Mouse (Mus musculus): ENCODE data around the gene Notum. TPM values are rescaled to one million over a fixed set of nuclear protein-coding genes. Genes with fewer than 3 reads are reported as not detected.

The Notum gene
- polyA plus RNA-seq, 1 experiment = 0.24 TPM

- Histone ChIP-seq H3K36me3 (ENCODE audit: control insufficient read depth, insufficient read depth, low read length) (peaks cover 7% of the 10 kb centered on the region), H3K27me3 (ENCODE audit: control insufficient read depth, insufficient read depth, low read length) (no peaks in the 10 kb centered on the region), H3K4me1 (replicated peaks; ENCODE audit: control insufficient read depth, insufficient read depth, low read length) (no peaks in the 10 kb centered on the region), H3K27ac (ENCODE audit: control insufficient read depth, insufficient read depth, low read length) (no peak overlapping the region), H3K4me3 (ENCODE audit: control insufficient read depth, insufficient read depth, low read length) (no peak overlapping the region)
- no peak for TF ChIP-seq CTCF (IDR thresholded peaks at IDR 0.05; ENCODE audit: borderline replicate concordance, control insufficient read depth, extremely low read depth, insufficient read depth, low read length, poor library complexity)
- no peak for TF ChIP-seq POLR2A (IDR thresholded peaks at IDR 0.05; ENCODE audit: control insufficient read depth, extremely low read depth, insufficient read depth, low read length, poor library complexity)
- no peak for DNase-seq
- WGBS = 88% methylated on average over 8 of the region's 8 CpGs
Observed at GRCm38 (mm10) chr11:120704486-120705325, 43.7 kb upstream of the Notum start.

GRCm38 (mm10) chr11:120703696-120704454, 42.9 kb upstream of the Notum start:
- TF ChIP-seq CTCF (IDR thresholded peaks at IDR 0.05; ENCODE audit: borderline replicate concordance, control insufficient read depth, extremely low read depth, insufficient read depth, low read length, poor library complexity) = no peak
- no peak for TF ChIP-seq POLR2A (IDR thresholded peaks at IDR 0.05; ENCODE audit: control insufficient read depth, extremely low read depth, insufficient read depth, low read length, poor library complexity)
- Histone ChIP-seq H3K27me3 (ENCODE audit: control insufficient read depth, insufficient read depth, low read length) (no peaks in the 10 kb centered on the region), H3K4me1 (replicated peaks; ENCODE audit: control insufficient read depth, insufficient read depth, low read length) (no peaks in the 10 kb centered on the region), H3K36me3 (ENCODE audit: control insufficient read depth, insufficient read depth, low read length) (peaks cover 7% of the 10 kb centered on the region), H3K27ac (ENCODE audit: control insufficient read depth, insufficient read depth, low read length) (no peak overlapping the region), H3K4me3 (ENCODE audit: control insufficient read depth, insufficient read depth, low read length) (no peak overlapping the region)
- WGBS = 94% methylated on average over 15 of the region's 15 CpGs
- no peak for DNase-seq

GRCm38 (mm10) chr11:120697741-120698140, 36.8 kb upstream of the Notum start:
- H3K4me1 ChIP-seq (replicated peaks; ENCODE audit: control insufficient read depth, insufficient read depth, low read length) = no peaks in the 10 kb centered on the region
- WGBS = 91% methylated on average over 10 of the region's 10 CpGs
- no peak for DNase-seq
- no peak overlapping the region for H3K4me3 ChIP-seq (ENCODE audit: control insufficient read depth, insufficient read depth, low read length)
- H3K36me3 ChIP-seq (ENCODE audit: control insufficient read depth, insufficient read depth, low read length) = peaks cover 7% of the 10 kb centered on the region
- H3K27me3 ChIP-seq (ENCODE audit: control insufficient read depth, insufficient read depth, low read length) = no peaks in the 10 kb centered on the region
- TF ChIP-seq CTCF (IDR thresholded peaks at IDR 0.05; ENCODE audit: borderline replicate concordance, control insufficient read depth, extremely low read depth, insufficient read depth, low read length, poor library complexity) = no peak
- no peak for TF ChIP-seq POLR2A (IDR thresholded peaks at IDR 0.05; ENCODE audit: control insufficient read depth, extremely low read depth, insufficient read depth, low read length, poor library complexity)
- H3K27ac ChIP-seq (ENCODE audit: control insufficient read depth, insufficient read depth, low read length) = no peak overlapping the region

GRCm38 (mm10) chr11:120696568-120696967, 35.6 kb upstream of the Notum start:
- H3K27ac ChIP-seq (ENCODE audit: control insufficient read depth, insufficient read depth, low read length) = no peak overlapping the region
- TF ChIP-seq POLR2A (IDR thresholded peaks at IDR 0.05; ENCODE audit: control insufficient read depth, extremely low read depth, insufficient read depth, low read length, poor library complexity) (no peak), CTCF (IDR thresholded peaks at IDR 0.05; ENCODE audit: borderline replicate concordance, control insufficient read depth, extremely low read depth, insufficient read depth, low read length, poor library complexity) (no peak)
- no peak for DNase-seq
- H3K36me3 ChIP-seq (ENCODE audit: control insufficient read depth, insufficient read depth, low read length) = peaks cover 5% of the 10 kb centered on the region
- H3K27me3 ChIP-seq (ENCODE audit: control insufficient read depth, insufficient read depth, low read length) = no peaks in the 10 kb centered on the region
- H3K4me3 ChIP-seq (ENCODE audit: control insufficient read depth, insufficient read depth, low read length) = no peak overlapping the region
- 97% methylated on average over 6 of the region's 6 CpGs for WGBS
- H3K4me1 ChIP-seq (replicated peaks; ENCODE audit: control insufficient read depth, insufficient read depth, low read length) = no peaks in the 10 kb centered on the region

GRCm38 (mm10) chr11:120695641-120696040, 34.7 kb upstream of the Notum start:
- H3K4me1 ChIP-seq (replicated peaks; ENCODE audit: control insufficient read depth, insufficient read depth, low read length) = no peaks in the 10 kb centered on the region
- H3K27me3 ChIP-seq (ENCODE audit: control insufficient read depth, insufficient read depth, low read length) = no peaks in the 10 kb centered on the region
- DNase-seq = no peak
- no peak for TF ChIP-seq POLR2A (IDR thresholded peaks at IDR 0.05; ENCODE audit: control insufficient read depth, extremely low read depth, insufficient read depth, low read length, poor library complexity)
- no peak for TF ChIP-seq CTCF (IDR thresholded peaks at IDR 0.05; ENCODE audit: borderline replicate concordance, control insufficient read depth, extremely low read depth, insufficient read depth, low read length, poor library complexity)
- WGBS = 98% methylated on average over 12 of the region's 12 CpGs
- H3K27ac ChIP-seq (ENCODE audit: control insufficient read depth, insufficient read depth, low read length) = no peak overlapping the region
- H3K36me3 ChIP-seq (ENCODE audit: control insufficient read depth, insufficient read depth, low read length) = no peaks in the 10 kb centered on the region
- H3K4me3 ChIP-seq (ENCODE audit: control insufficient read depth, insufficient read depth, low read length) = no peak overlapping the region

- TF ChIP-seq POLR2A (IDR thresholded peaks at IDR 0.05; ENCODE audit: control insufficient read depth, extremely low read depth, insufficient read depth, low read length, poor library complexity) = no peak
- TF ChIP-seq CTCF (IDR thresholded peaks at IDR 0.05; ENCODE audit: borderline replicate concordance, control insufficient read depth, extremely low read depth, insufficient read depth, low read length, poor library complexity) = no peak
- H3K36me3 ChIP-seq (ENCODE audit: control insufficient read depth, insufficient read depth, low read length) = no peaks in the 10 kb centered on the region
- DNase-seq = no peak
- no peak overlapping the region for H3K27ac ChIP-seq (ENCODE audit: control insufficient read depth, insufficient read depth, low read length)
- no peak overlapping the region for H3K4me3 ChIP-seq (ENCODE audit: control insufficient read depth, insufficient read depth, low read length)
- WGBS = 97% methylated on average over 4 of the region's 4 CpGs
- H3K27me3 ChIP-seq (ENCODE audit: control insufficient read depth, insufficient read depth, low read length) = no peaks in the 10 kb centered on the region
- no peaks in the 10 kb centered on the region for H3K4me1 ChIP-seq (replicated peaks; ENCODE audit: control insufficient read depth, insufficient read depth, low read length)
Observed at GRCm38 (mm10) chr11:120695184-120695583, 34.2 kb upstream of the Notum start.

Measured in thymus, adult 2 months (tissue).